Mouse (Mus musculus) right cerebral cortex, postnatal 14 days (tissue): ENCODE measurements around the gene Eif2b3.

Experiments used
- DNase-seq: peaks from one replicate; pipeline ENCODE4 v3.0.0; 2022

The Eif2b3 gene

GRCm38 (mm10) chr4:117018327-117018726 lies 875 bp upstream of the Eif2b3 start:
- no peak for DNase-seq

DNA sequence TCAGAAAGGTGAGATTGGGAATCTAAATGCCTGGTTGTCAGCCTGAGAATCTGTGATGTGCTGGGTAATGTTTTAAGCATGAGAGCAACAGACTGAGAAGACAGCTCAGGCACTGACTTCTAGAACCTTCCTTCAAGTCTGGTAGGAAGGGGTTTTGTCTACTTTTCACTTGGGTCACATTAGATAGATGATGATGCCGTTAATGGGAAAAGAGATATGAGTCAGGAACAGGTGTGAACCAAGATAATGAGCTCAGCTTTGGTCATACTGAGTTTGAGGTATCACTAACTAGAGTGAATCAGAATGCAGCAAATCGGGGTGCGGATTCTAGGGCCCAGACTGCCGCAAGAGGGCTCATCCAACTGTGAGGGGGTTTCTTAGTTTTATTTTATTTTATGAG lies 4.3 kb downstream of the Eif2b3 start:
- DNase-seq, result no peak

DNA sequence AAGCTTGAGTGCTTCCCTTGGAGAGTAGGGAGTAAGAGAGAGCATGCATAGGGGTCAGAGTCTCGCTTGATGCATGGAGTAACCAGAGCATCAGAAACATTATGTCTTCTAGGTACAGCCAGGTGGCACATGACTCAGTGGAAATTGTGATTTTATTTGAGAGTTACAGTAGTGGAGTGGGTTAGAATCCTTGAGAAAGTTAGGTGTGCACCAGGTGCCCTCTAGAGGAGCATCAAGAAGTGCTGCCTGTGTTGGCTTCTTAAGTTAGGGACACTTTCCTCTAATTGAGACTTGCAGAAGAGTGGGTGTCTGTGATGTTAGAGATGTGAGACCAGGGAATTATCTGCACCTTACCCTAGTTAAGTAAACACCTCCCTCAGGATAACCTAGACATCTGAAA lies 11.9 kb downstream of the Eif2b3 start:
- no peak for DNase-seq

GRCm38 (mm10) chr4:117039925-117040687 lies 20.9 kb downstream of the Eif2b3 start:
- peak; percentile 53 for DNase-seq

DNA sequence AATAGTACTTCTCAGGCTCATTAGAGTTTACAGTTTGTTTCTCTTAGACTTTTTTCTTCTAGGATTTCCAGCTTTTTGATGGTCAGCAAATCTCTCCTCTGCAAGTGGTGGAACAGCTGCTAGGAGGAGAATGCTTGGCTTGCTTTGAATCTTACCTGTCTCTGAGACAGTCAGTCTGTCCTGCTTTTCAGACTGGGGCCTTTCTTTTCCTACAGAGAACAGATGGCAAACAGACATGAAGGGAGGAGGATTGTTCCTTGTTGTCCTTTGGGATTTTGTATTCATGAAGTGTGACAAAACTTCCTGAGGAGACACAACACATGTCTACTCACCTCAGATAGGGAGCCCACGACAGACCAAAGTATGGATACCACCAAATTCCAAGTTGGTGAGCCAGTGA lies 21.6 kb downstream of the Eif2b3 start:
- no peak for DNase-seq

DNA sequence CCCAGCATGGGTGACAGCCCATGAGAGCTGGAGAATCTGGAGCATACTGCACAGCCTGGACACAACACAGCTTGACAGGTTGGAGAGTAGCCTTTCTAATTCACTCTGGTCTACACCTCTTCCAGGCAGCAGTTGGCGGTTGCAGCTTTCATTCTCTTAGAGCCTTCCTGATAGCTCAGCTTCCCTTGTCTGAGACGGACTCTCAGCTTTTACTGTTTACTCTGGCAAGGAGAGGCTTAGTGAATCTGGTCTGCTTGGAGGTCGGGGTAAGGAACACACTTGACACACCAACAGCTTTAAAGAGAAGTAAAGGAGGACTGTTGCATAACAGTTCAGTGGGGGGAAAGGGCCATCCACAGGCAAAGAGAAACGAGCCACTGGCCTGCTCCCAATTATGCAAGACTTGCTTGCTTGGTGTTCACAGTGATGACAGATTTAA lies 22.1 kb downstream of the Eif2b3 start:
- no peak for DNase-seq

GRCm38 (mm10) chr4:117048836-117049235 lies 29.6 kb downstream of the Eif2b3 start:
- no peak for DNase-seq

DNA sequence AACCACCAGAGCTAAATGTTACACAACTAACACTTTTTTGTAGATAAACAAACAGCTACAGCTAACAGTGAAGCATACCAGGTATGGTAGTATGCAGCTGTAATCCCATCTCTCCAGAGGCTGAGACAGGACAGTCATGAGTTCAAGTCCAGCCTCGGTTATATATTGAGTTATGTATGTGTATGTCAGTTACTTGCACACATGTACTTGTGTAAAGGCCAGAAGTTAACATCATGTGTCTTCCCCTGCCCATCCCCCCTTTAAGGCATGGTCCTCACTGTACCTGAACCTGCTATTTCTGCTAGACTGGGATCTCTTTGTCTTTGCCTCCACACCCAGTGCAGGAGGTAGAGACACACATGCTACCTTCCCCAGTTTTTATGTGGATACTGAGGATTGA lies 30.3 kb downstream of the Eif2b3 start:
- no peak for DNase-seq

- no peak for DNase-seq
These were observed 33.4 kb downstream of the Eif2b3 start for GRCm38 (mm10) chr4:117052626-117053025.

DNA sequence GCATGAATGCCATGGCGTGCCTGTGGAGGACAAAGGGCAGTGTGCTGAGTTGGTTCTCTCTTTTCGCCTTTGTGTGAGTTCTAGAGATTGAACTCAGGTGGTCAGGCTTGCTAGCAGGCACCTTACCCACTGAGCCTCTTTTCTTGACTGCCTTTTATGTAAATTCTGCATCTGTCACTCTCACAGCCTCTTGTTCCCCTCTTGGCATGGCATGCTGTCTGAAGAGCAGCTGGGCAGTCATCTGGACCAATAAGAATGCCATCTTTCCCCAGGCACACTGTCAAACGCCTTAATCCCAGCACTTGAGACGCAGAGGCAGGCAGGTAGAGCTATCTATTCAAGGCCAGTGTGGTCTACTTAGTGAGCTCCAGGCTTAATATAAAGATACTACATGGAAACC lies 34.8 kb downstream of the Eif2b3 start:
- no peak for DNase-seq

GRCm38 (mm10) chr4:117056102-117056501 lies 36.9 kb downstream of the Eif2b3 start:
- DNase-seq, result no peak

- no peak for DNase-seq
These were observed 37.3 kb downstream of the Eif2b3 start for GRCm38 (mm10) chr4:117056514-117056913.

- DNase-seq, result no peak
These were observed 39.3 kb downstream of the Eif2b3 start for GRCm38 (mm10) chr4:117058512-117058911.

- no peak for DNase-seq
These were observed 43.6 kb downstream of the Eif2b3 start for GRCm38 (mm10) chr4:117062700-117063390.

DNA sequence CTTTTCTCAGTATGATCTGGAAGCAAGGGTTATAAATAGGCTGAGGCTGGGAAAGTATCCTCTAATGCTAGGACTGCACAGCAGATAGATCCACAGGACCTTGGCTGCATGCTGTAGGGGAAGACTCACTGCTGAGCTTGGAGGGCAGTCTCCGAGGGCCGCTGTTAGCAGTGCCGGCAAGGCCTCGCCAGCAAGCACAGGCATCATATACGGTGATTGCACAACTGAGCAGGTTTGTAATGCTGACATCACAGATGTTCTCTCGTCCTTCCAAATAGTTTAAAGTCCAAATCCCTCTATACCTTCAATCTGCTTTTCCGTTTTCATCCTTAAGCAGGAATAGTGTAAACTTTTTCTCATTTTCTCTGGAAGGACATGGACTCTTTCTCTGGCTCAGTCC lies 48.8 kb downstream of the Eif2b3 start:
- no peak for DNase-seq

DNA sequence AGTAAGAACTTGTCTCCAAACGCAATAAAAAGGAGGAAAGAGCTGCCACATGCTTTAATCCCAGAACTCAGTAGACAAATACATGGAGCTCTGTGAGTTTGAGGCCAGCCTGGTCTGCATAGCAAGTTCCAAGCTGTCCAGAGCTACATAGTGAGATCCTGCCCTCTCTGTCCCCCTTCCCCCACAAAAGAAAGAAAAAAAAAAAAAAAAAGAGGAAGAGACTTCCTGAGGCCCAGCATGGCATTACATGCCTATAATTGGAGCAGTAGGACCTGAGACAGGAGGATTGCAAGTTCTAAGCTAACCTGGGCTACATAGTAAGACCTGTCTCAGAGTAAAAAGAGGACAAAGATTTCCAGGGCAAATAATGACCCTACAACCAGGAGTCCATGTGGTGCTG lies 50.4 kb downstream of the Eif2b3 start:
- no peak for DNase-seq

- no peak for DNase-seq
These were observed 51.4 kb downstream of the Eif2b3 start for GRCm38 (mm10) chr4:117070624-117071023.

DNA sequence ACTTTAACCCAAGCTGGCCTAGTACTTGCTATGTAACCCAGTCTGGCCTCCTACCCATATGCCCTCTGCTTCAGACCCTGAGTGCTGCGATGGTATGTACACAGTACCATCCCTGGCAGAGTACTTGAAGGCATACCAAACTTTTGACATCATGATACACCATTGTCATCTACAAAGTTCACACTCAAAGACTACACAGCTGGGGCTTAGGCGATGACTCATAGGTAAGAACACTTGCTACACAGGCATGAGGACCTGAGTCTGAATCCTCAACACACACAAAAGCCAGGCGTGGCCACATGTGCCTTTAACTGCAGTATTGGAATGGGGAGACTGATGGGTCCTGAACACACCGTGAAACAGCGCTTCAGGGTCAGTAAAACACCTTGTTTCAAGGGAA lies 52.0 kb downstream of the Eif2b3 start:
- DNase-seq, result no peak

DNA sequence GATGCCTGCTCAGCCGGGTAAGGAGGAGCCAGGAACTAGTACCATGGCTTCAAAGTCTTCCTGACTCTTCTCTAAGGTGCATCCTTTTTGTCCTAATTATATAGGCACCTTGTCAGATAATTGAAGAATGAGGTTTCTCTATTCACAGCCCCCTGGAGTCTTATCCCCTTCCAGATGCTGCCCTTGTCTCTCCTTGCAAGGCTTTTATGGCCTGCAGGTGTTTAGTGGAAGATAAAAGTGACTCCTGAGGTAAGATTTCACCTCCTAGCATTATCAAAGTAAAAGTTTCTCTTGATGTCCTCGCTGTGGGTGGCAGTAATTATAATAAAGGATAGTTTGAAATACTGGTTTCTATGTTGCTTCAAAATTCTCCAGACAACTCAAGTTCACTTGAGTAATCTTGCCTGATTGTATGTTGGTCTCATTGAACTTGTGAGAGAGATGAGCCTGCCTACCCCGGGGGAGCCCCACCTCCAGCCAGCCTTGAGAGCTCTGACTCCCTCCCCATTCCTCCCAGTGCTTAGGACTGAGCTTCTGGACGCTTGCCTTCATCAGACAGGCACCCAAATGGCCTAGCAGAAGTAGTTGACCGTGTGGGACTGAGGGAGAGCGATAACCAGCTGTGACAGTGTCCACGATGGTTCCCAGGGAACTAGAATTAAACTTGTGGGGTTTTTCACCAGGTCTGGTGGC lies 68.9 kb downstream of the Eif2b3 start:
- no peak for DNase-seq

GRCm38 (mm10) chr4:117090586-117090985 lies 71.4 kb downstream of the Eif2b3 start:
- no peak for DNase-seq

- no peak for DNase-seq
These were observed 75.6 kb downstream of the Eif2b3 start for GRCm38 (mm10) chr4:117094626-117095361.

DNA sequence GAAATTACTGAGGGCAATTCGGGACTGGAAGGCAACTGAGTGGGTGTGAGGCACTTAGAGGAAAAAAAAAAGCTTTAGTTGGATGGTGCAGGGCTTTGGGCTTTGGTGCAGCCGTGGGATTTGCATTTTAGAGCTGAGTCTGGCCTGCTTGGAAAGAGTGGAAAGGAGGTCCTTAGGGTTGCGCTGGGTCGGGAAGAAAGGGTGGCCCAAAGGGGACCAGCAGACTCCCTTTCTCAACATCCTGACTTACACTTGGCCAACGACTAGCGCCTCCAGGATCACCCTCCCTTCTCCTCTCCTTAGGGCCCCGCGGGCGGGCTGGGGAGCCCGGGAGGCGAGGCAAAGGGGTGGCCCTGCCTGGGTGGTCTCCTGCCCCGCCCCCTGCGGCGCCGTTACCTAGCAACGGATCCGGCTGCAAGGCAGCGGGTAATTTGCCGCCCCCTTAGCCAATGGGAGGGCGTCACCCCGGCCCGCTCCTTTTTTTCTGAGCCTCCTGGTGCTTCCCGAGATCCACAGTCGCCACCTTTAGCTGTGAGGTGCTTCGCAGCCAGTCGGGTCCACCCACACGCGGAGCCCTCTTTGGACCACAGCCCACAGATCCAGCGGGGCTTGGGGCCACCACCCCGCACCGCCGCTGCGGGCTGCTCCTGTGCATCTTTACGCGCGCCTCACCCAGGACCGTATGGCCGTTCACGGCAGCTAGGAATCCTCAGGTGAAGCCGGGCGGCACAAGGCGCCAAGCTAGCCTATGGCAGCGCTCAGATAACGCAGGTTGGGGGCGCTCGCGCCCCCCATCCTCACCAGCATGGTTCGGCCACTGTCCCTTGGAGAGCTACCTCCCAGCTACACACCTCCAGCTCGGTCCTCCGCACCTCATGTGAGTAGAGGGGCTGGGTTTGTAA lies 76.6 kb downstream of the Eif2b3 start, which contains the start of gene Ptch2:
Gene Ptch2 (plus strand): TSS at position 525 of the 902 bp plus-strand sequence.
- DNase-seq, result peak; percentile 67
